Mouse (Mus musculus): ENCODE data around the gene Ash1l. TPM values are rescaled to one million over a fixed set of nuclear protein-coding genes. Genes with fewer than 3 reads are reported as not detected.

Gene Ash1l
- total and polyA plus RNA-seq, 2 experiments from 2014 or later = 15.8 to 25.0 TPM

GRCm38 (mm10) chr3:89084654-89085190 lies 134.3 kb downstream of the Ash1l start:
- H3K36me3 ChIP-seq (ENCODE audit: insufficient read depth, low read length) = peaks cover 38% of the 10 kb centered on the region
- no peaks in the 10 kb centered on the region for H3K9me3 ChIP-seq (ENCODE audit: low read length)
- no peak overlapping the region for H3K9ac ChIP-seq (replicated peaks; ENCODE audit: low read length, poor library complexity, severe bottlenecking)
- DNase-seq (ENCODE audit: low spot score) (no peak), ATAC-seq (ENCODE audit: low FRiP score) (no peak)
- no peak overlapping the region for H3K4me2 ChIP-seq (ENCODE audit: low read depth, low read length, poor library complexity, severe bottlenecking)
- peaks cover 4% of the 10 kb centered on the region; the same call in 1 of the 2 replicates for H3K4me1 ChIP-seq (ENCODE audit: insufficient read depth, low read length)
- no peaks in the 10 kb centered on the region for H3K27me3 ChIP-seq (ENCODE audit: insufficient read depth, low read length)
- 83% methylated on average over 12 of the region's 12 CpGs for WGBS
- no peak overlapping the region for H3K4me3 ChIP-seq (ENCODE audit: low read depth, low read length)
- no peak for TF ChIP-seq CTCF (IDR thresholded peaks at IDR 0.05)
- no peak overlapping the region for H3K27ac ChIP-seq (ENCODE audit: low read depth, low read length)

- no peak overlapping the region for H3K4me2 ChIP-seq (ENCODE audit: low read depth, low read length, poor library complexity, severe bottlenecking)
These were observed 137.1 kb downstream of the Ash1l start for GRCm38 (mm10) chr3:89087338-89088110.

GRCm38 (mm10) chr3:89088974-89089373 lies 138.6 kb downstream of the Ash1l start:
- DNase-seq (ENCODE audit: low spot score) (no peak), ATAC-seq (ENCODE audit: low FRiP score) (no peak)
- Histone ChIP-seq H3K27me3 (ENCODE audit: insufficient read depth, low read length) (no peaks in the 10 kb centered on the region), H3K9me3 (ENCODE audit: low read length) (no peaks in the 10 kb centered on the region), H3K27ac (ENCODE audit: low read depth, low read length) (no peak overlapping the region), H3K36me3 (ENCODE audit: insufficient read depth, low read length) (peaks cover 34% of the 10 kb centered on the region), H3K4me2 (ENCODE audit: low read depth, low read length, poor library complexity, severe bottlenecking) (peak overlapping the region; percentile 98; the same call in 1 of the 2 replicates), H3K4me1 (ENCODE audit: insufficient read depth, low read length) (peaks cover 9% of the 10 kb centered on the region; the same call in 1 of the 2 replicates), H3K4me3 (ENCODE audit: low read depth, low read length) (peak overlapping the region; percentile 74; the same call in 1 of the 2 replicates), H3K9ac (replicated peaks; ENCODE audit: low read length, poor library complexity, severe bottlenecking) (no peak overlapping the region)
- 71% methylated on average over 14 of the region's 14 CpGs for WGBS
- no peak for TF ChIP-seq CTCF (IDR thresholded peaks at IDR 0.05)

More at GRCm38 (mm10) chr3:89087338-89088110, 137.1 kb downstream of the Ash1l start:
- Histone ChIP-seq H3K9ac (replicated peaks; ENCODE audit: low read length, poor library complexity, severe bottlenecking) (no peak overlapping the region), H3K9me3 (ENCODE audit: low read length) (no peaks in the 10 kb centered on the region), H3K27ac (ENCODE audit: low read depth, low read length) (no peak overlapping the region), H3K4me1 (ENCODE audit: insufficient read depth, low read length) (peaks cover 9% of the 10 kb centered on the region; the same call in 1 of the 2 replicates), H3K36me3 (ENCODE audit: insufficient read depth, low read length) (peaks cover 37% of the 10 kb centered on the region), H3K4me3 (ENCODE audit: low read depth, low read length) (no peak overlapping the region), H3K27me3 (ENCODE audit: insufficient read depth, low read length) (no peaks in the 10 kb centered on the region)
- WGBS = 29% methylated on average over 21 of the region's 21 CpGs
- peak; percentile 85 for DNase-seq (ENCODE audit: low spot score)
- no peak for ATAC-seq (ENCODE audit: low FRiP score)
- peak; percentile 81 for TF ChIP-seq CTCF (IDR thresholded peaks at IDR 0.05)

GRCm38 (mm10) chr3:89089882-89090591 lies 139.6 kb downstream of the Ash1l start:
- Histone ChIP-seq H3K27ac (ENCODE audit: low read depth, low read length) (peak overlapping the region; percentile 57), H3K4me2 (ENCODE audit: low read depth, low read length, poor library complexity, severe bottlenecking) (peak overlapping the region; percentile 98), H3K4me1 (ENCODE audit: insufficient read depth, low read length) (peaks cover 9% of the 10 kb centered on the region; the same call in 1 of the 2 replicates), H3K9ac (replicated peaks; ENCODE audit: low read length, poor library complexity, severe bottlenecking) (peak overlapping the region; percentile 84), H3K4me3 (ENCODE audit: low read depth, low read length) (peak overlapping the region; percentile 74), H3K36me3 (ENCODE audit: insufficient read depth, low read length) (peaks cover 31% of the 10 kb centered on the region), H3K9me3 (ENCODE audit: low read length) (no peaks in the 10 kb centered on the region), H3K27me3 (ENCODE audit: insufficient read depth, low read length) (no peaks in the 10 kb centered on the region)
- ATAC-seq (ENCODE audit: low FRiP score) (peak; percentile 74), DNase-seq (ENCODE audit: low spot score) (peak; percentile 90)
- 1% methylated on average over 36 of the region's 40 CpGs for WGBS
- no peak for TF ChIP-seq CTCF (IDR thresholded peaks at IDR 0.05)

- Histone ChIP-seq H3K27me3 (ENCODE audit: insufficient read depth, low read length) (no peaks in the 10 kb centered on the region), H3K4me2 (ENCODE audit: low read depth, low read length, poor library complexity, severe bottlenecking) (peak overlapping the region; percentile 98), H3K4me1 (ENCODE audit: insufficient read depth, low read length) (peaks cover 9% of the 10 kb centered on the region; the same call in 1 of the 2 replicates), H3K4me3 (ENCODE audit: low read depth, low read length) (peak overlapping the region; percentile 74), H3K36me3 (ENCODE audit: insufficient read depth, low read length) (peaks cover 36% of the 10 kb centered on the region), H3K9ac (replicated peaks; ENCODE audit: low read length, poor library complexity, severe bottlenecking) (peak overlapping the region; percentile 84), H3K9me3 (ENCODE audit: low read length) (no peaks in the 10 kb centered on the region), H3K27ac (ENCODE audit: low read depth, low read length) (peak overlapping the region; percentile 57)
- peak; percentile 77 for DNase-seq (ENCODE audit: low spot score)
- ATAC-seq (ENCODE audit: low FRiP score) = peak; percentile 36
- under 1% methylated on average over 60 of the region's 74 CpGs for WGBS
- TF ChIP-seq CTCF (IDR thresholded peaks at IDR 0.05) = peak; percentile 76
These were observed 140.6 kb downstream of the Ash1l start for GRCm38 (mm10) chr3:89090694-89091655.

All from midbrain, postnatal 0 days (tissue).